Mouse (Mus musculus) hindbrain, embryonic 16.5 days (tissue): ENCODE measurements around the gene Hist1h4f. TPM values are rescaled to one million over a fixed set of nuclear protein-coding genes. Genes with fewer than 3 reads are reported as not detected.

Source experiments
- ATAC-seq: fragments of 200-750 bp; cut with Nextera tagmentation; 2 replicates; pipeline ENCODE4 v1.8.0; 2017; ENCODE audit warnings: moderate TSS enrichment, moderate library complexity
- H3K27ac ChIP-seq: fragments of 300-500 bp; sonication (generic); 2 replicates; pipeline ENCODE4 v1.5.1; 2014; ENCODE audit warnings: low read depth, mild to moderate bottlenecking, control low read depth, low read length, moderate library complexity
- H3K27me3 ChIP-seq: fragments of 300-500 bp; sonication (generic); replicated peaks from 2 replicates; pipeline ENCODE4 v1.6.1; 2014; ENCODE audit warnings: low read length; ENCODE audit not compliant: control insufficient read depth, insufficient read depth
- H3K36me3 ChIP-seq: fragments of 300-500 bp; sonication (generic); 2 replicates; pipeline ENCODE4 v1.6.1; 2014; ENCODE audit warnings: mild to moderate bottlenecking, low read length, moderate library complexity, mixed read lengths; ENCODE audit not compliant: control insufficient read depth, insufficient read depth
- H3K4me1 ChIP-seq: fragments of 300-500 bp; sonication (generic); 2 replicates; pipeline ENCODE4 v1.6.1; 2014; ENCODE audit warnings: low read depth, low read length; ENCODE audit not compliant: control insufficient read depth, insufficient read depth
- H3K4me2 ChIP-seq: fragments of 300-500 bp; sonication (generic); 2 replicates; pipeline ENCODE4 v1.6.1; 2014; ENCODE audit warnings: mild to moderate bottlenecking, low read length, control low read depth, moderate library complexity
- H3K4me3 ChIP-seq: fragments of 300-500 bp; sonication (generic); 2 replicates; pipeline ENCODE4 v1.5.1; 2014; ENCODE audit warnings: mild to moderate bottlenecking, low read length, control low read depth, moderate library complexity
- H3K9ac ChIP-seq: fragments of 300-500 bp; sonication (generic); 2 replicates; pipeline ENCODE4 v1.6.1; 2014; ENCODE audit warnings: low read depth, mild to moderate bottlenecking, control low read depth, low read length, moderate library complexity
- H3K9me3 ChIP-seq: fragments of 300-500 bp; sonication (generic); 2 replicates; pipeline ENCODE4 v1.6.1; 2014; ENCODE audit warnings: mild to moderate bottlenecking, low read length, moderate library complexity; ENCODE audit not compliant: control insufficient read depth
- WGBS: fragments of 180-500 bp; shearing (Covaris S2); extraction: QIAGEN DNeasy Blood & Tissue Kit; methylation state at CpG from one replicate; pipeline ENCODE4 v1.1.7; 2014; 5-methylcytosine and 5-hydroxymethylcytosine counted together
- polyA plus RNA-seq: library from polyadenylated mRNA; unstranded; fragments of >200 nt; fragmentation: Nextera tagmentation; extraction: Ambion mirVana; gene quantifications from 2 replicates; pipeline ENCODE4 v1.2.1, GENCODE M21; 2015

Gene Hist1h4f
- polyA plus RNA-seq, 1 experiment from 2014 or later = not detected

- no peak overlapping the region for H3K27ac ChIP-seq
- 20% methylated on average over 14 of the region's 14 CpGs for WGBS
- H3K4me2 ChIP-seq = peak overlapping the region; percentile 35
- no peaks in the 10 kb centered on the region for H3K9me3 ChIP-seq
- no peak for ATAC-seq
- H3K4me1 ChIP-seq = peaks cover 3% of the 10 kb centered on the region
- H3K4me3 ChIP-seq = no peak overlapping the region
- no peaks in the 10 kb centered on the region for H3K27me3 ChIP-seq
- no peak overlapping the region for H3K9ac ChIP-seq
- H3K36me3 ChIP-seq = no peaks in the 10 kb centered on the region
These were observed 44.5 kb downstream of the Hist1h4f start for GRCm38 (mm10) chr13:23506819-23507515.

GRCm38 (mm10) chr13:23506351-23506750 lies 45.1 kb downstream of the Hist1h4f start:
- Histone ChIP-seq H3K4me3 (no peak overlapping the region), H3K27me3 (no peaks in the 10 kb centered on the region), H3K9ac (no peak overlapping the region), H3K4me1 (peaks cover 3% of the 10 kb centered on the region), H3K9me3 (no peaks in the 10 kb centered on the region), H3K36me3 (no peaks in the 10 kb centered on the region), H3K4me2 (peak overlapping the region; percentile 35), H3K27ac (no peak overlapping the region)
- no peak for ATAC-seq
- 6% methylated on average over 13 of the region's 13 CpGs for WGBS

GRCm38 (mm10) chr13:23505662-23506345 lies 45.6 kb downstream of the Hist1h4f start:
- H3K36me3 ChIP-seq = no peaks in the 10 kb centered on the region
- no peak overlapping the region for H3K27ac ChIP-seq
- no peaks in the 10 kb centered on the region for H3K27me3 ChIP-seq
- no peaks in the 10 kb centered on the region for H3K9me3 ChIP-seq
- ATAC-seq = no peak
- peak overlapping the region; percentile 18 for H3K4me3 ChIP-seq
- peak overlapping the region; percentile 5; the same call in 1 of the 2 replicates for H3K9ac ChIP-seq
- 11% methylated on average over 14 of the region's 14 CpGs for WGBS
- H3K4me2 ChIP-seq = peak overlapping the region; percentile 35
- peaks cover 3% of the 10 kb centered on the region for H3K4me1 ChIP-seq

GRCm38 (mm10) chr13:23503797-23504196 lies 47.7 kb downstream of the Hist1h4f start:
- Histone ChIP-seq H3K4me1 (peaks cover 3% of the 10 kb centered on the region), H3K4me2 (peak overlapping the region; percentile 45), H3K9me3 (no peaks in the 10 kb centered on the region), H3K27me3 (no peaks in the 10 kb centered on the region), H3K27ac (no peak overlapping the region), H3K36me3 (no peaks in the 10 kb centered on the region), H3K4me3 (peak overlapping the region; percentile 15), H3K9ac (no peak overlapping the region)
- peak; percentile 53 for ATAC-seq
- WGBS = under 1% methylated on average over 9 of the region's 9 CpGs

GRCm38 (mm10) chr13:23502916-23503315 lies 48.5 kb downstream of the Hist1h4f start:
- no peaks in the 10 kb centered on the region for H3K36me3 ChIP-seq
- no peak for ATAC-seq
- H3K4me1 ChIP-seq = peaks cover 3% of the 10 kb centered on the region
- H3K9ac ChIP-seq = no peak overlapping the region
- H3K27ac ChIP-seq = no peak overlapping the region
- no peak overlapping the region for H3K4me3 ChIP-seq
- WGBS = 39% methylated on average over 4 of the region's 4 CpGs
- no peak overlapping the region for H3K4me2 ChIP-seq
- H3K27me3 ChIP-seq = no peaks in the 10 kb centered on the region
- no peaks in the 10 kb centered on the region for H3K9me3 ChIP-seq

GRCm38 (mm10) chr13:23502031-23502567 lies 49.3 kb downstream of the Hist1h4f start:
- H3K27ac ChIP-seq = no peak overlapping the region

GRCm38 (mm10) chr13:23501511-23501910 lies 49.9 kb downstream of the Hist1h4f start:
- Histone ChIP-seq H3K4me1 (peaks cover 3% of the 10 kb centered on the region), H3K36me3 (no peaks in the 10 kb centered on the region), H3K9ac (no peak overlapping the region), H3K27me3 (no peaks in the 10 kb centered on the region), H3K9me3 (no peaks in the 10 kb centered on the region), H3K4me3 (no peak overlapping the region), H3K27ac (no peak overlapping the region), H3K4me2 (peak overlapping the region; percentile 0; the same call in 1 of the 2 replicates)
- ATAC-seq = no peak
- WGBS = 26% methylated on average over 5 of the region's 5 CpGs

More at GRCm38 (mm10) chr13:23502031-23502567, 49.3 kb downstream of the Hist1h4f start:
- Histone ChIP-seq H3K4me1 (peaks cover 3% of the 10 kb centered on the region), H3K27me3 (no peaks in the 10 kb centered on the region), H3K4me3 (no peak overlapping the region), H3K36me3 (no peaks in the 10 kb centered on the region), H3K9me3 (no peaks in the 10 kb centered on the region), H3K9ac (no peak overlapping the region), H3K4me2 (peak overlapping the region; percentile 0; the same call in 1 of the 2 replicates)
- WGBS = 33% methylated on average over 9 of the region's 9 CpGs
- no peak for ATAC-seq
